Mouse (Mus musculus): ENCODE measurements around the gene Btnl1. TPM values are rescaled to one million over a fixed set of nuclear protein-coding genes. Genes with fewer than 3 reads are reported as not detected.
A peak's percentile ranks its signal among the peaks of the same experiment; 100 is the strongest.

Gene Btnl1
- total RNA-seq, 2 experiments from 2014 or later: not detected

DNA sequence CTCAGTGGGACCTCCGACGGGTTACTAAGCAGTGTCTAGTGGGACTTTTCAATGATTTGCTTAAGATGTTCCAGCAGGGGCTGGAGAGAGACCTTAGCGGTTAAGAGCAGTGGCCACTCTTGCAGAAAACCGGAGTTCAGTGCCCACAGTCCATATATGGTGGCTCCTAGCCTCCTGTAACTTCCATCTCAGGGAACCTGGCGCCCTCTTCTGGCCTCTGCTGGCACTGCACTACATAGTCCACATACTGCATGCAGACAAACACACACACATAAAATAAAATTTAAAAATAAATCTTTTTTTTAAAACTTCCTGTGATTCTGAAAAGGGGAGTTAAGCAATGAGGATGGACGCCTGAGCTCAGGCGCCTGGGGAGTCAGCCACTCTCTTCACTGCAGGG is 6.3 kb downstream of the Btnl1 start:
- ATAC-seq (replicated peaks; ENCODE audit: poor library complexity, severe bottlenecking): peak; percentile 47; the same call in 1 of the 2 replicates

DNA sequence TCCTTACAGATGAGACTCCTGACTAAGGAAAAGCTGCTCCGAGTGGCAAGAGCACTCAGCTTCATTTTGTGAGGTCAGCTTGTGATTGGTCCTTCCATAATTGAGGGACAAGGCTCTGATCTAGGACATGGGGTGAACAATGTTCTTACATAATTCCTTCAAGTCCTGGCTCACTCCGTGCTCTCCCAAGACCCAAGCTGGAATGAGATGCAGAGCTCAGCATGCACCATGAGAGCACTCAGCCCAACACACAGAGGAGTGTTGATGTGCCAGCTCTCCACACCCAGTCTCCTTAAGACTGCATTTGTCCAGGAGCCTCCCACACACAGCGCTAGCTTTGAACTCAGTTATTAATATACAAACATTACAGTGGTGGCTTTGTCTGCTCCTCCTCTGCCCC is 7.8 kb downstream of the Btnl1 start:
- ATAC-seq (replicated peaks; ENCODE audit: poor library complexity, severe bottlenecking): no peak

DNA sequence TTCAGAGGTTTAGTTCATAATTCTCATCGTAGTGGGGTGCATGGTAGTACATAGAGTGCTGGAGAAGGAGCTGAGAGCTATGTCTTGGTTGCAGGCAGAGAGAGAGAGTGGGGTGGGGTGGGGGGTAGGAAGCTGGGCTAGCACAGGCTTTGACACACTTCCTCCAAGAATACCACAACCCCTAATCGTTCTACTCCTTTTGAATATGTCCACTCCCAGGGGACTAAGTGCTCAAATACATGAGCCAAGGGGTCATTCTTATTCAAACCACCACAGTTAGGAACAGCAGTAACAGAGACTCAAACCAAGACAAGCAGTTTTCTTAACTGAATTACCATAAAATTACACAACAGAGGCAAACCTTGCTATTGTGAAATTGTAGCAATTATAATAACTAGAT is 9.7 kb downstream of the Btnl1 start:
- ATAC-seq (replicated peaks; ENCODE audit: poor library complexity, severe bottlenecking): peak; percentile 42

DNA sequence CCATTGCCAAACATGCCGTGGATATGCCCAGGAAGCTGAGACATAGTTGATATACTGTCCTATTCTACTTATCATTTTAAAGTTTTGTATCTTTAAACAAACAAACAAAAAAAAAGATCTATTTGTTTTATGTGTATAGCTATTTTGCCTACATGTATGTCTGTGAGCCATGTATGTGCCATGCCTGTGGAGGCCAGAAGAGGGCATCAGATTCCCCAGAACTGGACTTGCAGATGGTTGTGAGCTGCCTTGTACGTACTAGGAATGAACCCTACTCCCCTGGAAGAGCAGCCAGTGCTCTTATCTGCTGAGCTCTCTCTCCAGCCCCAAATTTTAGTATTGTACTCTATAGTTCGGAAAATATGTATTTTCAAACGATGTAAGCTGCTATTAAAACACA is 11.6 kb downstream of the Btnl1 start:
- ATAC-seq (replicated peaks; ENCODE audit: poor library complexity, severe bottlenecking): peak; percentile 44; the same call in 1 of the 2 replicates

DNA sequence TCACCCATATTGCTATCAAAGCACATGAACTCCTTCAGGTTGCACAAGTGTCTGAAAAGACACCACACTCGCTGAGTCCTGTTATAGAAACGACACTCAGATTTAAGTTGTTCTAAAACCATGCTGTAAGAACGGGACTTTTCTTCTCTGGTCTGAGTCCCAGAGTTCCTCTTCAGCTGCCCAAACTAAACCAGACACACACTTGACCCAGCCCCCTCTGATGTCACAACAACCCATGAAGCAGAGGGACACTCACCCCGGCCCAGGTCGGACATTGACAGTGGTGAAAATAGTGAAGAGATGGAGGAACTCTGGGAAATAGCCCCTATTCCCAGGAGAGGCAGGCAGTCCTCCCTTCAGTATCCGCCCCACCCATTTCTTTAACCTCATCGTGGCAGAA is 14.6 kb downstream of the Btnl1 start:
- peak; percentile 78 for ATAC-seq (replicated peaks; ENCODE audit: poor library complexity, severe bottlenecking)

DNA sequence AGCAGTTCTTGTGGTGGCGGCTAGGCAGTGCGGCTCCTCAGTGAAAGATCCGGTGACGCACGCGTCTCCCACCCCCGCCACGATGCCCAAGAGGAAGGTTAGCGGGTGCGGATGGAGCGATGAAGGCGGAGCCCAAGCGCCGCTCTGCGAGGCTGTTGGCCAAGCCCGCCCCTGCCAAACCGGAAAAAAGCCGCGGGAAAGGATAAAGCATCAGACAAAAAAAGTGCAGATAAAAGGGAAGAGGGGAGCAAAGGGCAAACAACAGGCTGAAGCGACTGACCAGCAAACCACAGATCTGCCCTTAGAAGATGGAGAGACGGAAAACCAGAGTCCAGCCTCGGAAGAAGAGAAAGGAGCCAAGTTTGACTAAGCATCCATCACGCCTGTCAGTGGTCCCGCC is 15.4 kb downstream of the Btnl1 start:
- peak; percentile 85 for ATAC-seq (replicated peaks; ENCODE audit: poor library complexity, severe bottlenecking)

DNA sequence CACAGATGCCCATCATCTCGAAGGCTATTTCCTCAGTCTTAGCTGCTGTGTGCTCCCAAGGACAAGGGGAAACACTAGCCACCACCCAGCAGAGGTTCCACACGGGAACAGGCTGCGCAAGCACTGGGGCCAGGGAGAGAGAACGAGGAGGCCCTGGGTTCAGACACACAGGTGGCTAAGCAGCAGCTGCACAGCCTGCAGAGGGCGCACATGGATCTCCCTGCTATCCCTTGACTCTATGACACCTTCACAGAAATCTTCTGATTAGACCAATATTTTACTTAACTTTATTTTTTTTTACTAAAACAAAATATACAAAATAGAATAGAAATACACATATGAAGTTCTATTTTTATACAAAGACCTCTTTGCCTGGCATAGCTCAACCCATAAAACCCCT is 20.4 kb downstream of the Btnl1 start:
- no peak for ATAC-seq (replicated peaks; ENCODE audit: poor library complexity, severe bottlenecking)

DNA sequence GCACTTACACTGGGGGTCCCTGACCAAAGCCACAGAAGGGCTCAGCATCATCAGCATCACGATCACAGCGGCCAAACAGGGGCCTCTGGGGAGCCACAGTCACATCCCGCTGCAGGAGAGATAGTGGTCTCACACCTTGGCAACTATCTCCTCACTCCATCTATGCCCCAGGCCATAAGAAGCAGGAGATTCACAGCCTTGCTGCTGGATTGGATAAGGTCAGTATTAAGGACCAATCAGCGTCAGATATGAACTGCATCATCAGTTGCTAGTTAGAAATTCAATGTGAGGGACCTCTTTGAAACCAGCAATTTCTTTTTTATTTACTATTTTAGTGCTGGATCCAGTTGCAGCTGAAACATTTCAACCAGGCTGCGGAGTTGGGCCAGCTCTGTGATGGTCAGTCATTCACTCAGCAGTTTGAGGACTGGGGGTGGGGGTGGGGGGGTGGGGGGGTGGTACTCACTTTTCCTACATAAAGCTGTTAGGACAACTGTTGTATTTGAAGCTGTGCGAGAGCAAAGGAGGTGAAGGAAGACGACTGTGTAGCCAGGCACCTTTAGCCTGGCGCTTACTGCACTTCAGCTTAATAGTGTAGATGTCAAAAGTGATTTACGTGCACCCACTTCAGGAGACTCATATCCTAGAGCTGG is 21.3 kb downstream of the Btnl1 start:
- peak; percentile 75 for ATAC-seq (replicated peaks; ENCODE audit: poor library complexity, severe bottlenecking)

DNA sequence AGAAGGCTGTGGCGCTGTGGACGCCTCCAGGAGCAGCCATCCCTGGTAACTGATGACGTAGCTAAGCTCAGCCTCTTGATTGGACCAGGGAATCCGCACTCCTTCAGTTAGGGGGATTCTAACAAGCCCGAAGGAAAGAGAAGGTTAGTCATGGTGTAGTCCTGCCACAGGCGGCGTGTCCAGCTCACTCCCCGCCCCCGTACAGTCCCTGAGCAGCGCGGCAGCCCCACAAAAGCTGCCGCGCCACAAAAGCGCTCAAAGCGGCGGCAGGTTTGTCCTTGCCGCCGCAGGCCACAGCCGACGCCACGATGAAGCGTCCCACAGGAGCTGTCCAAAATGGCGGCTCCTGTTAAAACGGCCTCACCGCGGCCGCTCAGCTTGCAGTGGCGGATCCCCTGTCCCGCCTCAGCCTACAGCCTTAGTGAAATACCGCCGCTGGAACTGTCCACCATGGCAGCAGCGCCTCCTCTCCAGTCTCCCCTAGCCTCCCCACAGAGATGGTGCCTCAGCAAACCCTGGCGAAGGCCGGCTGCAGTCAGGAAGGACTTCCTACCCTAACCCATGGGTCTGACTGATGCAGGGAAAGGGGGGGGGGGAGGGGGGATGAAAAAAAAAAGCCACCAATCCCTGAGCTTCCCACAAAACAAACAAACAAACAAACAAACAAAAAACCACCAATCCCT is 21.9 kb downstream of the Btnl1 start, which contains the start of gene BC051142:
BC051142 (plus strand) TSS at position 110 of the 683 bp plus-strand sequence.
- peak; percentile 96 for ATAC-seq (replicated peaks; ENCODE audit: poor library complexity, severe bottlenecking)

DNA sequence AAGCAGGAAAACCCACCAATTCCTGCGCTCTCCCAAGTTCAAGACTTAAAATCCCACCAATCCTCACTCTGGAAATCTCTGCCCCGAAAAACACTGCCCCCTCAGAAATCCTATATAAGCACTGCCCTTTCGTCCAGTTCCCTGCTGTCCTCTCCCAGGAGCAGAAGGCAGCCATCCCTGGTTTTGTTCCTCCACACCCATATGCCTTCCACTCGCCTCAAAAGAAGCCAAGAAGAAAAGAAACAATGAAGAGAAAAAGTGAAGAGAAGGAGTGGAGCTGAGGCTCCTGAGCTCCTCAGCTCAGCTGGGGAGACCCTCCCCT is 22.4 kb downstream of the Btnl1 start:
- no peak for ATAC-seq (replicated peaks; ENCODE audit: poor library complexity, severe bottlenecking)

DNA sequence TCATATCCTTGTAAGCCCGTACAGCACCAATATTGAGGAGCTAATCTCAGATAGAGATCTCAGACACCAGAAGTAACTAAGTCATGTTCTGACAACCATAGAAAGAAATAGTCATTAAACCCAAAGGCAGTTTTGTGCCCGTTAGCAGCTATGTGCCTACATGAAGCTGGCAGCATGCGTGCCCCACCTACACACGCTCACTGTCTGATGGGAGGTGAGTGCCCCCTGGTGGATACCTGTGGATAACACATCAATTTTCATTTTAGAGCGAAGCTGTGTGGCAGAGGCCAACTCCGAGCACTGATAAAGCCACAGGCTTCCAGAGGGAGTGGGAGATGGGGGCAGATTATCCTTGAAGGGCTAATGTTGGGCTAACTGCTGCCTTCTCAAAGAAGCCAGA is 34.2 kb downstream of the Btnl1 start:
- ATAC-seq (replicated peaks; ENCODE audit: poor library complexity, severe bottlenecking): peak; percentile 87

DNA sequence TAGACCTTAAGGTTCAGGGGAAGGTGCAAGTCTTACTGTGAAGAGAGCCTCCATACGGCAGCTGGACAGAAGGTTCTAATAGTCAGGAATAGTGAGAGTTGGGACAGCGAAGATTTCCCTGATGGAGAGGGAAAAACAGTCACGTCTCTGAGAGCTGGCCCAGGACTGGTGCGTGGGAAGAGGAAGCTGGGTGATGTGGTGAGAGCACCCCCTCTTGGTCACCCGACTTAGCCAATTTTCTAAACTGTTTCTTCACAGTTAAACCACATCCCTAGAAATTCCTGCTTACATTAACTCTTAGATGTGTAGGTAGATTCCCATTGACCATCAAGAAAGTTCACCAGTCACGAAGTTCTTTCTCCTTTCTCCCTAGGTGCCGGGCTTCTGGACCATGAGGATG is 43.1 kb downstream of the Btnl1 start:
- ATAC-seq (replicated peaks; ENCODE audit: poor library complexity, severe bottlenecking): peak; percentile 75

DNA sequence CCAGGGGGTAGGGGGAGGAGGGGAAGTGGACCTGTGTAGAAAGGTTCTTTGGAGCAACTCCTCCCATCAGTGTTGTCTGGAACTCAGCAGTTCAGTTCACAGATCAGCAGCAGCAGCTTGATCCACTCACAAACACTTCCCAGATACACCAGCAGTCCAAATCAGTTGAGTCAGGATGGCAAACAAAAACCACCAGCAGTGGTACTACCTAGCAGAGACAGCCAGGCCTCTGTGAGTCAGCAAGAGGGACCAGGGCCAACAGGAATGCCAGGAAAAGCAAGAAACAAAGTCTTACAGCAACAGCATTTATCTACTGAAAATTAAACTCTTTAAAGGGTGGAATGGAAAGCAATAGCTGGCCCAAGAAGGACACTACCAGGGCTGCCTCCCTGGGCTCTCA is 50.7 kb downstream of the Btnl1 start:
- ATAC-seq (replicated peaks; ENCODE audit: poor library complexity, severe bottlenecking): no peak

Other genes starting within 250 kb of the Btnl1 start
- 3.2 and 3.6 TPM in 2 replicates for gene H2-DMb2, start 233.8 kb upstream of the Btnl1 start, total RNA-seq (2014; fragmentation: Nextera tagmentation)
- gene H2-DMb2, start 233.8 kb upstream of the Btnl1 start, total RNA-seq (2017): 3.8 and 7.1 TPM in 2 replicates
- gene H2-DMb1, start 224.1 kb upstream of the Btnl1 start, total RNA-seq (2014; fragmentation: Nextera tagmentation): 55.3 and 56.9 TPM in 2 replicates
- gene H2-DMb1, start 224.1 kb upstream of the Btnl1 start, total RNA-seq (2017): 47.9 and 48.5 TPM in 2 replicates
- 45.4 and 60.7 TPM in 2 replicates for gene Tap1, start 189.6 kb upstream of the Btnl1 start, total RNA-seq (2014; fragmentation: Nextera tagmentation)
- gene Tap1, start 189.6 kb upstream of the Btnl1 start, total RNA-seq (2017): 81.6 and 89.7 TPM in 2 replicates
- 144 and 147 TPM in 2 replicates for gene Psmb9, start 189.4 kb upstream of the Btnl1 start, total RNA-seq (2014; fragmentation: Nextera tagmentation)
- 103 and 141 TPM in 2 replicates for gene Psmb9, start 189.4 kb upstream of the Btnl1 start, total RNA-seq (2017)
- 391 and 417 TPM in 2 replicates for gene Psmb8, start 179.4 kb upstream of the Btnl1 start, total RNA-seq (2014; fragmentation: Nextera tagmentation)
- 462 and 464 TPM in 2 replicates for gene Psmb8, start 179.4 kb upstream of the Btnl1 start, total RNA-seq (2017)
- 23.2 and 40.2 TPM in 2 replicates for gene Tap2, start 173.6 kb upstream of the Btnl1 start, total RNA-seq (2014; fragmentation: Nextera tagmentation)
- 62.7 and 69.6 TPM in 2 replicates for gene Tap2, start 173.6 kb upstream of the Btnl1 start, total RNA-seq (2017)
- gene H2-Ob, start 138.2 kb upstream of the Btnl1 start, total RNA-seq (2014; fragmentation: Nextera tagmentation): 8.3 and 13.9 TPM in 2 replicates
- 2.1 and 2.3 TPM in 2 replicates for gene H2-Ob, start 138.2 kb upstream of the Btnl1 start, total RNA-seq (2017)
- 15.3 and 35.8 TPM in 2 replicates for gene H2-Ab1, start 119.4 kb upstream of the Btnl1 start, total RNA-seq (2014; fragmentation: Nextera tagmentation)
- 32.7 and 40.7 TPM in 2 replicates for gene H2-Ab1, start 119.4 kb upstream of the Btnl1 start, total RNA-seq (2017)
- 2.4 and 6.9 TPM in 2 replicates for gene H2-Aa, start 89.3 kb upstream of the Btnl1 start, total RNA-seq (2014; fragmentation: Nextera tagmentation)
- 2.4 and 4.8 TPM in 2 replicates for gene H2-Aa, start 89.3 kb upstream of the Btnl1 start, total RNA-seq (2017)
- gene H2-Eb1, start 71.3 kb upstream of the Btnl1 start, total RNA-seq (2014; fragmentation: Nextera tagmentation): not detected in 2 replicates
- 2.6 TPM in 2 replicates for gene H2-Eb1, start 71.3 kb upstream of the Btnl1 start, total RNA-seq (2017)
- gene H2-Eb2, start 51.5 kb upstream of the Btnl1 start, total RNA-seq (2014; fragmentation: Nextera tagmentation): not detected in 2 replicates
- not detected in 2 replicates for gene H2-Eb2, start 51.5 kb upstream of the Btnl1 start, total RNA-seq (2017)
- gene Btnl2, start 22.3 kb upstream of the Btnl1 start, total RNA-seq (2014; fragmentation: Nextera tagmentation): not detected in 2 replicates
- gene Btnl2, start 22.3 kb upstream of the Btnl1 start, total RNA-seq (2017): not detected in 2 replicates
- not detected in 2 replicates for gene BC051142, start 21.7 kb downstream of the Btnl1 start, total RNA-seq (2014; fragmentation: Nextera tagmentation)
- gene BC051142, start 21.7 kb downstream of the Btnl1 start, total RNA-seq (2017): 0.21 TPM in 1 of 2 replicates, not detected in the other
- not detected in 2 replicates for gene Btnl4, start 100.2 kb downstream of the Btnl1 start, total RNA-seq (2014; fragmentation: Nextera tagmentation)
- gene Btnl4, start 100.2 kb downstream of the Btnl1 start, total RNA-seq (2017): not detected in 2 replicates
- not detected in 2 replicates for gene Btnl6, start 140.2 kb downstream of the Btnl1 start, total RNA-seq (2014; fragmentation: Nextera tagmentation)
- gene Btnl6, start 140.2 kb downstream of the Btnl1 start, total RNA-seq (2017): not detected in 2 replicates
- gene Notch4, start 187.1 kb downstream of the Btnl1 start, total RNA-seq (2014; fragmentation: Nextera tagmentation): 0.17 and 0.43 TPM in 2 replicates
- 0.31 and 0.52 TPM in 2 replicates for gene Notch4, start 187.1 kb downstream of the Btnl1 start, total RNA-seq (2017)
- 64.1 and 75.3 TPM in 2 replicates for gene Gpsm3, start 212.7 kb downstream of the Btnl1 start, total RNA-seq (2014; fragmentation: Nextera tagmentation)
- 11.5 and 23.4 TPM in 2 replicates for gene Gpsm3, start 212.7 kb downstream of the Btnl1 start, total RNA-seq (2017)
- 21.1 and 29.7 TPM in 2 replicates for gene Pbx2, start 214.1 kb downstream of the Btnl1 start, total RNA-seq (2014; fragmentation: Nextera tagmentation)
- 25.1 and 34.4 TPM in 2 replicates for gene Pbx2, start 214.1 kb downstream of the Btnl1 start, total RNA-seq (2017)
- gene Ager, start 220.7 kb downstream of the Btnl1 start, total RNA-seq (2014; fragmentation: Nextera tagmentation): 1.3 and 1.9 TPM in 2 replicates
- 1.3 and 2.0 TPM in 2 replicates for gene Ager, start 220.7 kb downstream of the Btnl1 start, total RNA-seq (2017)
- 52.2 and 64.9 TPM in 2 replicates for gene Rnf5, start 226.6 kb downstream of the Btnl1 start, total RNA-seq (2014; fragmentation: Nextera tagmentation)
- 13.8 and 15.2 TPM in 2 replicates for gene Rnf5, start 226.6 kb downstream of the Btnl1 start, total RNA-seq (2017)
- gene Agpat1, start 227.1 kb downstream of the Btnl1 start, total RNA-seq (2014; fragmentation: Nextera tagmentation): 36.6 and 50.1 TPM in 2 replicates
- gene Agpat1, start 227.1 kb downstream of the Btnl1 start, total RNA-seq (2017): 19.1 and 19.3 TPM in 2 replicates
- 2.1 TPM in 1 of 2 replicates, not detected in the other for gene Egfl8, start 238.8 kb downstream of the Btnl1 start, total RNA-seq (2014; fragmentation: Nextera tagmentation)
- gene Egfl8, start 238.8 kb downstream of the Btnl1 start, total RNA-seq (2017): not detected in 2 replicates

Data from granulocyte monocyte progenitor cell, adult 5-6 weeks (primary cell).